Mouse (Mus musculus): Measurements from ENCODE around the gene Serhl.

Gene Serhl

GRCm38 (mm10) chr15:83162818-83163485, 73.6 kb downstream of the Serhl start:
- DNase-seq (ENCODE audit: low spot score), result peak; percentile 2

GRCm38 (mm10) chr15:83164971-83165471, 75.7 kb downstream of the Serhl start:
- peak; percentile 32 for DNase-seq (ENCODE audit: low spot score)

GRCm38 (mm10) chr15:83165526-83166315, 76.4 kb downstream of the Serhl start:
- DNase-seq (ENCODE audit: low spot score), result no peak

All from ovary, adult 18-20 months (tissue).